Comparison of ENCODE assay signal across 8 mouse cellular contexts in genomic region chr16:5012036-5013005, GRCm38 (mm10). TPM values are rescaled to one million over a fixed set of nuclear protein-coding genes. Genes with fewer than 3 reads are reported as not detected.
DNase-seq lines count a peak whose midpoint lies in the region; ATAC-seq and TF ChIP-seq lines count a peak whose summit lies in the region.

No protein-coding gene starts in this region.

- no peaks in the 10 kb centered on the region for H3K27me3 ChIP-seq in heart, embryonic 12.5 days (replicated peaks)
- H3K27me3 ChIP-seq in forebrain, embryonic 10.5 days (ENCODE audit: poor library complexity, severe bottlenecking) = no peaks in the 10 kb centered on the region
- H3K27me3 ChIP-seq in kidney, postnatal 0 days (ENCODE audit: insufficient read depth, low read length) = no peaks in the 10 kb centered on the region
- H3K27me3 ChIP-seq in midbrain, embryonic 16.5 days (ENCODE audit: control insufficient read depth, insufficient read depth, low read depth, low read length) = no peaks in the 10 kb centered on the region

- peak overlapping the region; percentile 89 for H3K4me2 ChIP-seq in heart, embryonic 12.5 days
- peak overlapping the region; percentile 87 for H3K4me2 ChIP-seq in kidney, postnatal 0 days (ENCODE audit: low read length)
- peak overlapping the region; percentile 77 for H3K4me2 ChIP-seq in midbrain, embryonic 16.5 days (ENCODE audit: low read length)

- no peaks in the 10 kb centered on the region for H3K9me3 ChIP-seq in heart, embryonic 12.5 days (replicated peaks)
- no peaks in the 10 kb centered on the region for H3K9me3 ChIP-seq in forebrain, embryonic 10.5 days
- H3K9me3 ChIP-seq in kidney, postnatal 0 days (replicated peaks; ENCODE audit: low read length) = no peaks in the 10 kb centered on the region
- no peaks in the 10 kb centered on the region for H3K9me3 ChIP-seq in midbrain, embryonic 16.5 days (replicated peaks; ENCODE audit: control insufficient read depth, low read length, poor library complexity, severe bottlenecking)

- no peak for ATAC-seq in heart, embryonic 12.5 days (ENCODE audit: insufficient number of reproducible peaks, low FRiP score)
- no peak; the same call in 1 of the 2 replicates for ATAC-seq in kidney, postnatal 0 days (replicated peaks; ENCODE audit: low FRiP score, low read depth)
- no peak for ATAC-seq in midbrain, embryonic 16.5 days
- ATAC-seq in granulocyte monocyte progenitor cell, adult 5-6 weeks (replicated peaks; ENCODE audit: poor library complexity, severe bottlenecking) = no peak

- TF ChIP-seq CTCF in kidney, postnatal 0 days (IDR thresholded peaks at IDR 0.05; ENCODE audit: low read depth) = no peak

- peaks cover 21% of the 10 kb centered on the region for H3K4me1 ChIP-seq in heart, embryonic 12.5 days (replicated peaks)
- H3K4me1 ChIP-seq in forebrain, embryonic 10.5 days = peaks cover 20% of the 10 kb centered on the region
- peaks cover 8% of the 10 kb centered on the region for H3K4me1 ChIP-seq in kidney, postnatal 0 days (replicated peaks; ENCODE audit: insufficient read depth, low read length)
- peaks cover 11% of the 10 kb centered on the region for H3K4me1 ChIP-seq in midbrain, embryonic 16.5 days (ENCODE audit: control insufficient read depth, insufficient read depth, low read length)

- WGBS in heart, embryonic 12.5 days = 53% methylated on average over 13 of the region's 13 CpGs
- 55% methylated on average over 13 of the region's 13 CpGs for WGBS in forebrain, embryonic 10.5 days
- whole genome bisulfite sequencing in kidney, postnatal 0 days = 40% methylated on average over 13 of the region's 13 CpGs
- 50% methylated on average over 13 of the region's 13 CpGs for WGBS in midbrain, embryonic 16.5 days

- DNase-seq in heart, postnatal 4 days = no peak
- peak; percentile 8 for DNase-seq in NIH3T3 (ENCODE audit: low read depth)
- DNase-seq in forebrain, embryonic 10.5 days (ENCODE audit: extremely low spot score, low spot score) = no peak
- DNase-seq in kidney, postnatal 0 days (ENCODE audit: low spot score) = peak; percentile 18
- no peak for DNase-seq in urinary bladder, adult 2 months (ENCODE audit: low spot score)

- H3K4me3 ChIP-seq in heart, embryonic 12.5 days = peak overlapping the region; percentile 73
- H3K4me3 ChIP-seq in forebrain, embryonic 10.5 days = peak overlapping the region; percentile 73
- H3K4me3 ChIP-seq in kidney, postnatal 0 days (replicated peaks; ENCODE audit: low read depth, low read length) = peak overlapping the region; percentile 75
- H3K4me3 ChIP-seq in midbrain, embryonic 16.5 days (ENCODE audit: low read depth, low read length) = peak overlapping the region; percentile 72

- peaks cover 44% of the 10 kb centered on the region for H3K36me3 ChIP-seq in heart, embryonic 12.5 days
- H3K36me3 ChIP-seq in forebrain, embryonic 10.5 days (replicated peaks) = peaks cover 46% of the 10 kb centered on the region
- H3K36me3 ChIP-seq in kidney, postnatal 0 days (ENCODE audit: insufficient read depth, low read length) = peaks cover 25% of the 10 kb centered on the region
- H3K36me3 ChIP-seq in midbrain, embryonic 16.5 days (ENCODE audit: control insufficient read depth, insufficient read depth, low read length) = peaks cover 22% of the 10 kb centered on the region

- 0 out of 2 replicates have a peak overlapping the region, but pooled peaks have one; percentile 21 for H3K27ac ChIP-seq in heart, embryonic 12.5 days (ENCODE audit: poor library complexity, severe bottlenecking)
- H3K27ac ChIP-seq in forebrain, embryonic 10.5 days = peak overlapping the region; percentile 86
- H3K27ac ChIP-seq in kidney, postnatal 0 days = peak overlapping the region; percentile 73
- H3K27ac ChIP-seq in midbrain, embryonic 16.5 days (ENCODE audit: low read length) = peak overlapping the region; percentile 87

- peak overlapping the region; percentile 83 for H3K9ac ChIP-seq in heart, embryonic 12.5 days
- peak overlapping the region; percentile 68 for H3K9ac ChIP-seq in kidney, postnatal 0 days (ENCODE audit: low read depth, low read length)
- peak overlapping the region; percentile 81 for H3K9ac ChIP-seq in midbrain, embryonic 16.5 days (ENCODE audit: low read depth, low read length)

RNA-seq across cellular contexts. Expression of gene Rogdi, which starts 1.0 kb away (rescaled TPM):
- 44.1 and 48.3 TPM in 2 replicates for polyA plus RNA-seq in heart, embryonic 12.5 days (2016; fragmentation: Nextera tagmentation; extraction: Ambion mirVana)
- total RNA-seq in heart, postnatal 4 days (2021) = 10 to 100 TPM; 25.2 to 27.6 TPM
- 60.1 and 61.8 TPM in 2 replicates for polyA plus RNA-seq in forebrain, embryonic 10.5 days (2016; fragmentation: Nextera tagmentation; extraction: Ambion mirVana)
- polyA plus RNA-seq in kidney, postnatal 0 days (2015; fragmentation: Nextera tagmentation; extraction: Ambion mirVana) = 90.7 and 106 TPM in 2 replicates
- 147 and 164 TPM in 2 replicates for polyA plus RNA-seq in midbrain, embryonic 16.5 days (2015; fragmentation: Nextera tagmentation; extraction: Ambion mirVana)
- polyA plus RNA-seq in urinary bladder, adult 2 months (2012; rRNA removed) = 59.9 and 64.7 TPM in 2 replicates
- 61.2 and 81.6 TPM in 2 replicates for total RNA-seq in granulocyte monocyte progenitor cell, adult 5-6 weeks (2014; fragmentation: Nextera tagmentation)
- total RNA-seq in granulocyte monocyte progenitor cell, adult 5-6 weeks (2017) = 17.9 and 20.2 TPM in 2 replicates

RNA-seq across cellular contexts. Expression of gene Smim22, which starts 5.2 kb away (rescaled TPM):
- 2.0 and 3.7 TPM in 2 replicates for polyA plus RNA-seq in heart, embryonic 12.5 days (2016; fragmentation: Nextera tagmentation; extraction: Ambion mirVana)
- not detected for total RNA-seq in heart, postnatal 4 days (2021)
- polyA plus RNA-seq in forebrain, embryonic 10.5 days (2016; fragmentation: Nextera tagmentation; extraction: Ambion mirVana) = 1.7 and 2.5 TPM in 2 replicates
- 30.9 and 38.3 TPM in 2 replicates for polyA plus RNA-seq in kidney, postnatal 0 days (2015; fragmentation: Nextera tagmentation; extraction: Ambion mirVana)
- polyA plus RNA-seq in midbrain, embryonic 16.5 days (2015; fragmentation: Nextera tagmentation; extraction: Ambion mirVana) = 0.91 and 1.7 TPM in 2 replicates
- polyA plus RNA-seq in urinary bladder, adult 2 months (2012; rRNA removed) = 72.4 and 92.6 TPM in 2 replicates
- total RNA-seq in granulocyte monocyte progenitor cell, adult 5-6 weeks (2014; fragmentation: Nextera tagmentation) = not detected in 2 replicates
- not detected in 2 replicates for total RNA-seq in granulocyte monocyte progenitor cell, adult 5-6 weeks (2017)

RNA-seq across cellular contexts. Expression of gene Sept12, which starts 14.7 kb away (rescaled TPM):
- polyA plus RNA-seq in heart, embryonic 12.5 days (2016; fragmentation: Nextera tagmentation; extraction: Ambion mirVana) = not detected in 2 replicates
- not detected for total RNA-seq in heart, postnatal 4 days (2021)
- polyA plus RNA-seq in forebrain, embryonic 10.5 days (2016; fragmentation: Nextera tagmentation; extraction: Ambion mirVana) = not detected in 2 replicates
- not detected in 2 replicates for polyA plus RNA-seq in kidney, postnatal 0 days (2015; fragmentation: Nextera tagmentation; extraction: Ambion mirVana)
- polyA plus RNA-seq in midbrain, embryonic 16.5 days (2015; fragmentation: Nextera tagmentation; extraction: Ambion mirVana) = not detected in 2 replicates
- 0.19 and 0.21 TPM in 2 replicates for polyA plus RNA-seq in urinary bladder, adult 2 months (2012; rRNA removed)
- total RNA-seq in granulocyte monocyte progenitor cell, adult 5-6 weeks (2014; fragmentation: Nextera tagmentation) = not detected in 2 replicates
- not detected in 2 replicates for total RNA-seq in granulocyte monocyte progenitor cell, adult 5-6 weeks (2017)

RNA-seq across cellular contexts. Expression of gene Glyr1, which starts 37.3 kb away (rescaled TPM):
- 111 and 114 TPM in 2 replicates for polyA plus RNA-seq in heart, embryonic 12.5 days (2016; fragmentation: Nextera tagmentation; extraction: Ambion mirVana)
- 10 to 100 TPM; 63.3 to 66.4 TPM for total RNA-seq in heart, postnatal 4 days (2021)
- 216 and 223 TPM in 2 replicates for polyA plus RNA-seq in forebrain, embryonic 10.5 days (2016; fragmentation: Nextera tagmentation; extraction: Ambion mirVana)
- polyA plus RNA-seq in kidney, postnatal 0 days (2015; fragmentation: Nextera tagmentation; extraction: Ambion mirVana) = 108 and 120 TPM in 2 replicates
- polyA plus RNA-seq in midbrain, embryonic 16.5 days (2015; fragmentation: Nextera tagmentation; extraction: Ambion mirVana) = 194 and 204 TPM in 2 replicates
- 79.8 and 84.7 TPM in 2 replicates for polyA plus RNA-seq in urinary bladder, adult 2 months (2012; rRNA removed)
- 96.9 and 97.4 TPM in 2 replicates for total RNA-seq in granulocyte monocyte progenitor cell, adult 5-6 weeks (2014; fragmentation: Nextera tagmentation)
- total RNA-seq in granulocyte monocyte progenitor cell, adult 5-6 weeks (2017) = 103 and 105 TPM in 2 replicates

RNA-seq across cellular contexts. Expression of gene Ubn1, which starts 37.5 kb away (rescaled TPM):
- 16.3 and 16.7 TPM in 2 replicates for polyA plus RNA-seq in heart, embryonic 12.5 days (2016; fragmentation: Nextera tagmentation; extraction: Ambion mirVana)
- 10 to 100 TPM; 34.8 to 37.5 TPM for total RNA-seq in heart, postnatal 4 days (2021)
- polyA plus RNA-seq in forebrain, embryonic 10.5 days (2016; fragmentation: Nextera tagmentation; extraction: Ambion mirVana) = 16.1 and 17.1 TPM in 2 replicates
- 15.2 and 16.8 TPM in 2 replicates for polyA plus RNA-seq in kidney, postnatal 0 days (2015; fragmentation: Nextera tagmentation; extraction: Ambion mirVana)
- polyA plus RNA-seq in midbrain, embryonic 16.5 days (2015; fragmentation: Nextera tagmentation; extraction: Ambion mirVana) = 11.3 and 12.2 TPM in 2 replicates
- polyA plus RNA-seq in urinary bladder, adult 2 months (2012; rRNA removed) = 32.5 and 33.1 TPM in 2 replicates
- total RNA-seq in granulocyte monocyte progenitor cell, adult 5-6 weeks (2014; fragmentation: Nextera tagmentation) = 51.8 and 54.2 TPM in 2 replicates
- total RNA-seq in granulocyte monocyte progenitor cell, adult 5-6 weeks (2017) = 44.3 and 48.4 TPM in 2 replicates

Comparison
In these comparisons a context has a peak if more than half of its experiments do, and no peak if none do; other contexts are left out.
1. H3K27ac ChIP-seq: peak in every context shown above with its lines; median percentile 87 in midbrain, embryonic 16.5 days; 86 in forebrain, embryonic 10.5 days; 73 in kidney, postnatal 0 days; 21 in heart, embryonic 12.5 days.
2. DNase-seq: peak in NIH3T3 (single experiment) and kidney, postnatal 0 days (single experiment); none in heart, postnatal 4 days (single experiment), forebrain, embryonic 10.5 days (single experiment) and urinary bladder, adult 2 months (single experiment).
3. Peak in every context shown above with its lines, with median percentiles within 50 percentile points of each other: H3K4me2 ChIP-seq, H3K4me3 ChIP-seq and H3K9ac ChIP-seq.